Mouse (Mus musculus) lung, embryonic 15.5 days (tissue): ENCODE measurements around the gene Tdrkh. TPM values are rescaled to one million over a fixed set of nuclear protein-coding genes. Genes with fewer than 3 reads are reported as not detected.

Source experiments
- ATAC-seq: fragments of 200-750 bp; cut with Nextera tagmentation; 2 replicates; pipeline ENCODE4 v1.8.0; 2017; ENCODE audit warnings: moderate number of reproducible peaks, borderline replicate concordance; ENCODE audit not compliant: low FRiP score, low TSS enrichment; ENCODE audit errors: extremely low read depth
- H3K27ac ChIP-seq: fragments of 300-500 bp; sonication (generic); 2 replicates; pipeline ENCODE4 v1.5.1; 2015; ENCODE audit warnings: moderate library complexity, mild to moderate bottlenecking, inconsistent platforms
- H3K27me3 ChIP-seq: fragments of 300-500 bp; sonication (generic); 2 replicates; pipeline ENCODE4 v1.6.1; 2015; ENCODE audit warnings: inconsistent platforms
- H3K36me3 ChIP-seq: fragments of 300-500 bp; sonication (generic); 2 replicates; pipeline ENCODE4 v1.6.1; 2015; ENCODE audit warnings: inconsistent platforms
- H3K4me1 ChIP-seq: fragments of 300-500 bp; sonication (generic); 2 replicates; pipeline ENCODE4 v1.6.1; 2015; ENCODE audit warnings: inconsistent platforms
- H3K4me2 ChIP-seq: fragments of 300-500 bp; sonication (generic); 2 replicates; pipeline ENCODE4 v1.6.1; 2015; ENCODE audit warnings: inconsistent platforms, mild to moderate bottlenecking, moderate library complexity
- H3K4me3 ChIP-seq: fragments of 300-500 bp; sonication (generic); 2 replicates; pipeline ENCODE4 v1.5.1; 2015; ENCODE audit warnings: mild to moderate bottlenecking, inconsistent platforms
- H3K9ac ChIP-seq: fragments of 300-500 bp; sonication (generic); 2 replicates; pipeline ENCODE4 v1.6.1; 2015; ENCODE audit warnings: inconsistent platforms
- H3K9me3 ChIP-seq: fragments of 300-500 bp; sonication (generic); 2 replicates; pipeline ENCODE4 v1.6.1; 2016; ENCODE audit warnings: inconsistent platforms
- WGBS: fragments of 180-500 bp; shearing (Covaris S2); methylation state at CpG from one replicate; pipeline ENCODE4 v1.1.7; 2015; 5-methylcytosine and 5-hydroxymethylcytosine counted together
- polyA plus RNA-seq: library from polyadenylated mRNA; unstranded; fragments of >200 nt; fragmentation: Nextera tagmentation; extraction: Ambion mirVana; gene quantifications from 2 replicates; pipeline ENCODE4 v1.2.1, GENCODE M21; 2015

Tdrkh gene
- polyA plus RNA-seq, 1 experiment from 2014 or later: 11.7 TPM

DNA sequence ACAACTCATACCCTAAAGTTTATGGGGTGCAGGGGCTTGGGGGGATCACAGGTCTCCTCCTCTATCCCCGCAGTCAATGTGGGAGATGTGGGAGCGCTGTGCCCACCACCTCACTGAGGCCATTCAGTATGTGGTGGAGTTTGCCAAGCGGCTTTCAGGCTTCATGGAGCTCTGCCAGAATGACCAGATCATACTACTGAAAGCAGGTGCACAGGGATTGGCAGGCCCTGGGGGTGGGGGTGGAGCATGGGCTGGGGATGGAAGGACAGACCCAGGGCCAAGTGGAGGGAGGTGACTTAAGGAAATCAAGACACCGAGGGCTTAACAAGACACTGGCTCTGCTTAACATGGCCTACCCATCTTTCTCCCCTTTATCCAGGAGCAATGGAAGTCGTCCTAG is 22.1 kb upstream of the Tdrkh start:
- Histone ChIP-seq H3K4me2 (no peak overlapping the region), H3K36me3 (no peaks in the 10 kb centered on the region), H3K9ac (no peak overlapping the region), H3K9me3 (no peaks in the 10 kb centered on the region), H3K27ac (no peak overlapping the region), H3K4me1 (no peaks in the 10 kb centered on the region), H3K27me3 (no peaks in the 10 kb centered on the region), H3K4me3 (no peak overlapping the region)
- ATAC-seq: no peak
- 75% methylated on average over 5 of the region's 5 CpGs for WGBS

DNA sequence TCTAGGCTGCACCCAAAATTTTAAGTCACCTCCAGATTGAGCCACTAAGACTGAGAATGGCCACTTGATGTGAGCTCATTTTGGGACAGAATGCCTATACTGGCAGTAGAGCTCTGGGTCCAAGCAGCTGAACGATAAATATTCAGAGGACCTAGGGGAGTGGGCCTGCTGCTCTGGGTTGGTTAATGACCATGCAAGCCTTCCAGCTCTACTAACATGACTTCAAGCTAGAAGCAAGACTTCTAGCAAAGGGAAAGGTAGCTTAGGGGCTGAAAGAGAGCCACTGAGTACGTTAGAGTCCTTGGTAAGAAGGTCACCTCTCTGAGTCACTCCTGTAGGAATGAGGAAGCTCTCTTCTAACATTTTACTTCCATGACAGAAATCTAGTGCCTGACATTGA is 20.9 kb upstream of the Tdrkh start:
- no peak overlapping the region for H3K4me3 ChIP-seq
- H3K27ac ChIP-seq: no peak overlapping the region
- H3K9ac ChIP-seq: no peak overlapping the region
- H3K4me1 ChIP-seq: no peaks in the 10 kb centered on the region
- WGBS: 75% methylated on average over 2 of the region's 2 CpGs
- peaks cover 3% of the 10 kb centered on the region; the same call in 1 of the 2 replicates for H3K27me3 ChIP-seq
- no peak overlapping the region for H3K4me2 ChIP-seq
- H3K9me3 ChIP-seq: no peaks in the 10 kb centered on the region
- ATAC-seq: no peak
- H3K36me3 ChIP-seq: no peaks in the 10 kb centered on the region

GRCm38 (mm10) chr3:94393049-94393448 is 20.0 kb upstream of the Tdrkh start:
- Histone ChIP-seq H3K4me3 (no peak overlapping the region), H3K27ac (no peak overlapping the region), H3K9me3 (no peaks in the 10 kb centered on the region), H3K27me3 (peaks cover 12% of the 10 kb centered on the region; the same call in 1 of the 2 replicates), H3K4me1 (no peaks in the 10 kb centered on the region), H3K36me3 (no peaks in the 10 kb centered on the region), H3K9ac (no peak overlapping the region), H3K4me2 (no peak overlapping the region)
- 73% methylated on average over 4 of the region's 4 CpGs for WGBS
- ATAC-seq: no peak

GRCm38 (mm10) chr3:94396336-94396735 is 16.7 kb upstream of the Tdrkh start:
- Histone ChIP-seq H3K9ac (no peak overlapping the region), H3K4me3 (no peak overlapping the region), H3K27ac (no peak overlapping the region), H3K9me3 (no peaks in the 10 kb centered on the region), H3K4me1 (peaks cover 10% of the 10 kb centered on the region; the same call in 1 of the 2 replicates), H3K27me3 (peaks cover 38% of the 10 kb centered on the region), H3K4me2 (no peak overlapping the region), H3K36me3 (no peaks in the 10 kb centered on the region)
- no peak for ATAC-seq
- WGBS: 65% methylated on average over 1 of the region's 1 CpGs

GRCm38 (mm10) chr3:94396851-94397250 is 16.2 kb upstream of the Tdrkh start:
- Histone ChIP-seq H3K9ac (no peak overlapping the region), H3K9me3 (no peaks in the 10 kb centered on the region), H3K36me3 (no peaks in the 10 kb centered on the region), H3K4me1 (peaks cover 10% of the 10 kb centered on the region; the same call in 1 of the 2 replicates), H3K4me2 (no peak overlapping the region), H3K27ac (no peak overlapping the region), H3K27me3 (peaks cover 39% of the 10 kb centered on the region), H3K4me3 (no peak overlapping the region)
- no peak for ATAC-seq
- 67% methylated on average over 4 of the region's 4 CpGs for WGBS

GRCm38 (mm10) chr3:94398217-94398616 is 14.9 kb upstream of the Tdrkh start, which contains the start of gene Lingo4:
Gene Lingo4, plus strand, starts transcription at chr3:94398517.
- peaks cover 51% of the 10 kb centered on the region for H3K27me3 ChIP-seq
- H3K4me2 ChIP-seq: peak within 1 kb of the TSS; percentile 52
- H3K36me3 ChIP-seq: no peaks in the 10 kb centered on the region
- H3K4me3 ChIP-seq: peak within 1 kb of the TSS; percentile 26
- H3K4me1 ChIP-seq: peaks cover 10% of the 10 kb centered on the region; the same call in 1 of the 2 replicates
- ATAC-seq: no peak
- no peak within 1 kb of the TSS for H3K9ac ChIP-seq
- H3K27ac ChIP-seq: no peak within 1 kb of the TSS
- H3K9me3 ChIP-seq: no peaks in the 10 kb centered on the region
- WGBS: 59% methylated on average over 6 of the region's 6 CpGs

DNA sequence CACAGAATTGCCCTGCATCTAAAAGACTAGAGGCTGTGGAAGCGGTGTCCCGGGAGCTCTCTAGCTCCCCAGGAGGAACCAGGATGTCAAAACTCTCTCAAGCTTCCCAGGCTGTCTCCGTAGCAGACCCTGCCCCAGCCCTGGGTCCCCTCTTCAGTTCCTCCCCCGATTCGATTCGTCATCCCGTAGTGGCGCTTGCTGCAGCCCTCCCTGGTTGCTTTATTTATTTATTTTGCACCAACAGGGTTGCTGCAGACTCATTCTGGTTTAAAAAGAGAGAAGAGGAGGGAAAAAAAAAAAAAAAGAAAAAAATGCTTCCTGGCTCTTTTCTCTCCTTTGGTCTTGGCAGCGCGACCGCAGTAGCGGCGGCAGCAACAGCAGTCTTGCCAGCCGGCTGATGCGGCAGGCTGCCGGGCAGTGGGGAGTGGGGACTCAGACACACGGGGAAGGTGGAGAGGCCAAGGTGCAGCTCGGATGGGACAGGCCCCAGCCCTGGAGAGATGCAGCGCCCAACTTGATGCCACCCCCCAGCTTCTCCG is 14.1 kb upstream of the Tdrkh start:
- 0 out of 2 replicates have a peak, but pooled peaks have one; percentile 8 for ATAC-seq
- Histone ChIP-seq H3K4me2 (peak overlapping the region; percentile 52), H3K9ac (no peak overlapping the region), H3K27me3 (peaks cover 51% of the 10 kb centered on the region), H3K9me3 (no peaks in the 10 kb centered on the region), H3K4me3 (peak overlapping the region; percentile 26), H3K36me3 (no peaks in the 10 kb centered on the region), H3K4me1 (peaks cover 10% of the 10 kb centered on the region; the same call in 1 of the 2 replicates), H3K27ac (no peak overlapping the region)
- 2% methylated on average over 20 of the region's 20 CpGs for WGBS

- no peaks in the 10 kb centered on the region for H3K36me3 ChIP-seq
- peaks cover 17% of the 10 kb centered on the region; the same call in 1 of the 2 replicates for H3K4me1 ChIP-seq
- H3K27me3 ChIP-seq: peaks cover 51% of the 10 kb centered on the region
- no peak overlapping the region for H3K4me2 ChIP-seq
- no peak overlapping the region for H3K27ac ChIP-seq
- 47% methylated on average over 5 of the region's 5 CpGs for WGBS
- no peak overlapping the region for H3K4me3 ChIP-seq
- no peak overlapping the region for H3K9ac ChIP-seq
- no peaks in the 10 kb centered on the region for H3K9me3 ChIP-seq
- ATAC-seq: no peak
These were observed 13.3 kb upstream of the Tdrkh start for GRCm38 (mm10) chr3:94399663-94400310.

GRCm38 (mm10) chr3:94402451-94402850 is 10.6 kb upstream of the Tdrkh start:
- no peak for ATAC-seq
- H3K27ac ChIP-seq: no peak overlapping the region
- WGBS: 56% methylated on average over 8 of the region's 8 CpGs
- H3K36me3 ChIP-seq: no peaks in the 10 kb centered on the region
- H3K9me3 ChIP-seq: no peaks in the 10 kb centered on the region
- peaks cover 28% of the 10 kb centered on the region for H3K4me1 ChIP-seq
- peaks cover 45% of the 10 kb centered on the region for H3K27me3 ChIP-seq
- no peak overlapping the region for H3K9ac ChIP-seq
- H3K4me2 ChIP-seq: no peak overlapping the region
- no peak overlapping the region for H3K4me3 ChIP-seq

- peaks cover 31% of the 10 kb centered on the region for H3K27me3 ChIP-seq
- H3K27ac ChIP-seq: peak overlapping the region; percentile 51
- ATAC-seq: peak; percentile 31; the same call in 1 of the 2 replicates
- H3K36me3 ChIP-seq: no peaks in the 10 kb centered on the region
- H3K4me1 ChIP-seq: peaks cover 18% of the 10 kb centered on the region
- H3K9me3 ChIP-seq: no peaks in the 10 kb centered on the region
- 19% methylated on average over 7 of the region's 7 CpGs for WGBS
- H3K9ac ChIP-seq: no peak overlapping the region
- no peak overlapping the region for H3K4me3 ChIP-seq
- H3K4me2 ChIP-seq: no peak overlapping the region
These were observed 8.6 kb upstream of the Tdrkh start for GRCm38 (mm10) chr3:94404366-94405054.

DNA sequence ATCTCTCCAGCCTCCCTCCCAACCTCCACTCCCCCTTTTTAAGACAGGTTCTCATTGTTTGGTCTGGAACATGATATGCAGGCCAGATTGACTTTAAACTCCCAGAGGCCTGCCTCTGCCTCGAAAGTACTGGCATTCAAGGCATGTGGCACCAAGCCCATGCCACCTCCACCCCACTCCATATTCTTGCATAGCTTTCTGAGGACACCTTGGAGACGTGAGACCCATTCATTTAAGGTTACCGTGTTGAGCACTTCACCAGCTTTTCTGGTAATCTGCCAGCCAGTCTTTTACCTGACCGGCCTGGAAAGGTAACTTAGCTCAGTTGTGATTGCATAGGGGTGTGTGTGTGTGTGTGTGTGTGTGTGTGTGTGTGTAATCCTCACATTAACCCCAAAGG is 7.5 kb upstream of the Tdrkh start:
- ATAC-seq: peak; percentile 76; the same call in 1 of the 2 replicates
- Histone ChIP-seq H3K27ac (peak overlapping the region; percentile 51; the same call in 1 of the 2 replicates), H3K4me3 (no peak overlapping the region), H3K27me3 (peaks cover 21% of the 10 kb centered on the region), H3K9ac (no peak overlapping the region), H3K36me3 (no peaks in the 10 kb centered on the region), H3K9me3 (no peaks in the 10 kb centered on the region), H3K4me2 (no peak overlapping the region), H3K4me1 (peaks cover 18% of the 10 kb centered on the region)
- 41% methylated on average over 4 of the region's 4 CpGs for WGBS

- H3K36me3 ChIP-seq: no peaks in the 10 kb centered on the region
These were observed 543 bp upstream of the Tdrkh start for GRCm38 (mm10) chr3:94412530-94412929.

More at GRCm38 (mm10) chr3:94412530-94412929, 543 bp upstream of the Tdrkh start:
- Histone ChIP-seq H3K4me1 (peaks cover 14% of the 10 kb centered on the region), H3K4me3 (peak overlapping the region; percentile 47), H3K9ac (peak overlapping the region; percentile 26), H3K9me3 (no peaks in the 10 kb centered on the region), H3K27me3 (no peaks in the 10 kb centered on the region), H3K27ac (no peak overlapping the region; the same call in 1 of the 2 replicates), H3K4me2 (peak overlapping the region; percentile 94)
- 13% methylated on average over 25 of the region's 25 CpGs for WGBS
- ATAC-seq: peak; percentile 59; the same call in 1 of the 2 replicates
